ENCODE assay signal across 10 mouse cellular contexts in the genomic region with DNA sequence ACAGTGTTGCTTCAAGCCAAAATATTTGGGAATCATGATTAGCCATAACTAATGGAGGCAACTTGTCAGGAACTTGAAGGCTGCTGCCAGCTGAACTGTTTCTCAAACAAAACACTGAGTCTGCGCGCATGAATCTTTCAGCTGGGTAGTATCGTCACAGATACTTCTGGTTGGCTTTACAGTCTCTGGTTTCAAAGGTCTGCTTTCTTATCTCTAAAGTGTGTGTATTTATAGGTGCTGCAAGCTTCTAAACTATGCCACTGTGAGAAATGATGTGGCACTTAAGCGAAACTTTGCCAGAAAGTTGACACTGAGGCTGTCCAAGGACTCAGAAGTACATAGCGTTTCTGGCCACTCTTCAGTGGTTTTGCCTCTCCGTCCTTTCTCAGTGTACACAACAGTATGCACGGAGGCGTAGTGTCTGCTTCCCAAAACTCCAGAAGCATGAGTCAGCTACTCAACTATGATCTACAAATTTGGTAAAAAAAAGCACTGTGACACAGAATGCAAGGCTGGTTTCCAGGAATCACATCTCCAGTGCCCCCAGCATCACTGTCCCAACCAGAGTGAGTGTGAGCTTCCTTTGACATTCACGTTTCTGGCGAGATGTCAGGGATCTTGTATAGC. TPM values are rescaled to one million over a fixed set of nuclear protein-coding genes. Genes with fewer than 3 reads are reported as not detected.
DNase-seq lines count a peak whose midpoint lies in the region; ATAC-seq and TF ChIP-seq lines count a peak whose summit lies in the region.
"Had no signal": no experiment of that assay in that cellular context is flagged by ENCODE, and none has a peak within 500 bp of the region (broad histone marks: within the 10 kb centered on the region; RNA-seq: fewer than 3 reads in every experiment).

No protein-coding gene starts in this region.

- H3K36me3 ChIP-seq in C2C12 (ENCODE audit: control insufficient read depth, insufficient read depth): no peaks in the 10 kb centered on the region
- no peaks in the 10 kb centered on the region for H3K36me3 ChIP-seq in heart, embryonic 11.5 days (ENCODE audit: control insufficient read depth, insufficient read depth, low read length)
- H3K36me3 ChIP-seq in lung, embryonic 15.5 days: no peaks in the 10 kb centered on the region
- H3K36me3 ChIP-seq: liver, embryonic 13.5 days had no signal

- no peak for TF ChIP-seq CTCF in C2C12 (IDR thresholded peaks at IDR 0.05; ENCODE audit: control insufficient read depth, insufficient read depth, insufficient read length)

- WGBS in heart, embryonic 11.5 days (ENCODE audit: insufficient replicate concordance): 38% methylated on average over 10 of the region's 10 CpGs
- WGBS in lung, embryonic 15.5 days: 10% methylated on average over 10 of the region's 10 CpGs

- H3K27ac ChIP-seq in heart, embryonic 11.5 days (ENCODE audit: low read depth, low read length): peak overlapping the region; percentile 86
- H3K27ac ChIP-seq in lung, embryonic 15.5 days: peak overlapping the region; percentile 84
- H3K27ac ChIP-seq: liver, embryonic 13.5 days had no signal

- no peak overlapping the region for H3K9ac ChIP-seq in heart, embryonic 11.5 days (ENCODE audit: low read depth, low read length)
- no peak overlapping the region for H3K9ac ChIP-seq in lung, embryonic 15.5 days
- H3K9ac ChIP-seq: liver, embryonic 13.5 days had no signal

- no peaks in the 10 kb centered on the region for H3K9me3 ChIP-seq in heart, embryonic 11.5 days (replicated peaks; ENCODE audit: control insufficient read depth, low read length)
- H3K9me3 ChIP-seq in lung, embryonic 15.5 days: no peaks in the 10 kb centered on the region
- H3K9me3 ChIP-seq: liver, embryonic 13.5 days had no signal

- peak overlapping the region; percentile 44 for H3K4me2 ChIP-seq in heart, embryonic 11.5 days
- peak overlapping the region; percentile 21; the same call in 1 of the 2 replicates for H3K4me2 ChIP-seq in lung, embryonic 15.5 days
- H3K4me2 ChIP-seq: liver, embryonic 13.5 days had no signal

- DNase-seq in adrenal gland, postnatal 14 days: peak; percentile 23
- DNase-seq in adrenal gland, adult 8-10 months: no peak
- no peak for DNase-seq in natural killer cell, adult 2 months (ENCODE audit: low spot score in 2 of 2)
- no peak for DNase-seq in MN1 (ENCODE audit: low spot score)
- no peak for DNase-seq in ovary, postnatal 14 days (ENCODE audit: low spot score)
- DNase-seq: liver, embryonic 13.5 days had no signal

- H3ac ChIP-seq in C2C12 (ENCODE audit: control insufficient read depth, insufficient read length, low read depth): no peak overlapping the region

- ATAC-seq in heart, embryonic 11.5 days (replicated peaks; ENCODE audit: insufficient number of reproducible peaks, low FRiP score, low TSS enrichment): peak; percentile 60
- ATAC-seq in lung, embryonic 15.5 days (ENCODE audit: borderline replicate concordance, extremely low read depth, low FRiP score, low TSS enrichment): peak; percentile 88
- ATAC-seq: forebrain, embryonic 14.5 days had no signal

- no peaks in the 10 kb centered on the region for H3K27me3 ChIP-seq in C2C12 (ENCODE audit: control insufficient read depth, insufficient read depth, insufficient read length)
- H3K27me3 ChIP-seq in heart, embryonic 11.5 days (ENCODE audit: control insufficient read depth, insufficient read depth, low read length): no peaks in the 10 kb centered on the region
- H3K27me3 ChIP-seq in lung, embryonic 15.5 days: no peaks in the 10 kb centered on the region
- H3K27me3 ChIP-seq: liver, embryonic 13.5 days had no signal

- no peaks in the 10 kb centered on the region for H3K79me2 ChIP-seq in C2C12 (ENCODE audit: control insufficient read depth, insufficient read depth)

- no peaks in the 10 kb centered on the region; the same call in 1 of the 2 replicates for H3K4me1 ChIP-seq in heart, embryonic 11.5 days (ENCODE audit: control insufficient read depth, insufficient read depth, low read length)
- peaks cover 2% of the 10 kb centered on the region; the same call in 1 of the 2 replicates for H3K4me1 ChIP-seq in lung, embryonic 15.5 days
- H3K4me1 ChIP-seq: liver, embryonic 13.5 days had no signal

- H3K79me3 ChIP-seq in C2C12 (ENCODE audit: low read depth): no peaks in the 10 kb centered on the region

- no peak overlapping the region for H3K4me3 ChIP-seq in C2C12 (ENCODE audit: insufficient read depth, poor library complexity, severe bottlenecking)
- no peak overlapping the region for H3K4me3 ChIP-seq in heart, embryonic 11.5 days (ENCODE audit: low read depth, low read length)
- H3K4me3 ChIP-seq in lung, embryonic 15.5 days: no peak overlapping the region
- H3K4me3 ChIP-seq: liver, embryonic 13.5 days had no signal

TF ChIP-seq in C2C12, 6 proteins besides CTCF, POLR2A, EP300 and RAD21:
- no peak for TF ChIP-seq CEBPB (IDR thresholded peaks at IDR 0.05; ENCODE audit: low read depth)
- TF ChIP-seq MYOD1 (IDR thresholded peaks at IDR 0.05; ENCODE audit: control insufficient read depth, insufficient read length, low read depth): peak; percentile 77
TF ChIP-seq in C2C12: peak in this region for 1.

RNA-seq across cellular contexts. Expression of a gene that starts 46.8 kb away (rescaled TPM):
- 21.0 and 24.1 TPM in 2 replicates for total RNA-seq in adrenal gland, postnatal 14 days (2021)
- 10 to 100 TPM; 22.8 to 27.8 (median 26.7) TPM for total RNA-seq in adrenal gland, adult 8-10 months (2022)
- 7.3 TPM for polyA plus RNA-seq in C2C12 (2012; fragmentation: generic; extraction: Trizol)
- 23.2 and 24.7 TPM in 2 replicates for polyA plus RNA-seq in heart, embryonic 11.5 days (2014; fragmentation: Nextera tagmentation; extraction: Ambion mirVana)
- polyA plus RNA-seq in lung, embryonic 15.5 days (2015; fragmentation: Nextera tagmentation; extraction: Ambion mirVana): 21.1 and 21.4 TPM in 2 replicates
